Mouse (Mus musculus) neural tube, embryonic 15.5 days (tissue): ENCODE results near the gene Fbln5. TPM values are rescaled to one million over a fixed set of nuclear protein-coding genes. Genes with fewer than 3 reads are reported as not detected.

ENCODE experiments used
- ATAC-seq: fragments of 200-750 bp; cut with Nextera tagmentation; 2 replicates; pipeline ENCODE4 v1.8.0; 2017; ENCODE audit warnings: mild to moderate bottlenecking, moderate TSS enrichment, moderate library complexity; ENCODE audit not compliant: low FRiP score
- H3K27ac ChIP-seq: fragments of 300-500 bp; sonication (generic); replicated peaks from 2 replicates; pipeline ENCODE4 v1.5.1; 2015; ENCODE audit warnings: mild to moderate bottlenecking, inconsistent platforms
- H3K27me3 ChIP-seq: fragments of 300-500 bp; sonication (generic); replicated peaks from 2 replicates; pipeline ENCODE4 v1.6.1; 2015; ENCODE audit warnings: inconsistent platforms
- H3K36me3 ChIP-seq: fragments of 300-500 bp; sonication (generic); 2 replicates; pipeline ENCODE4 v1.6.1; 2015; ENCODE audit warnings: inconsistent platforms
- H3K4me1 ChIP-seq: fragments of 300-500 bp; sonication (generic); 2 replicates; pipeline ENCODE4 v1.6.1; 2015; ENCODE audit warnings: inconsistent platforms
- H3K4me2 ChIP-seq: fragments of 300-500 bp; sonication (generic); 2 replicates; pipeline ENCODE4 v1.6.1; 2015; ENCODE audit warnings: inconsistent platforms, mild to moderate bottlenecking, moderate library complexity
- H3K4me3 ChIP-seq: fragments of 300-500 bp; sonication (generic); replicated peaks from 2 replicates; pipeline ENCODE4 v1.5.1; 2015; ENCODE audit warnings: mild to moderate bottlenecking, inconsistent platforms
- H3K9ac ChIP-seq: fragments of 300-500 bp; sonication (generic); replicated peaks from 2 replicates; pipeline ENCODE4 v1.6.1; 2015; ENCODE audit warnings: mild to moderate bottlenecking, inconsistent platforms
- H3K9me3 ChIP-seq: fragments of 300-500 bp; sonication (generic); replicated peaks from 2 replicates; pipeline ENCODE4 v1.6.1; 2016; ENCODE audit warnings: inconsistent platforms
- WGBS: fragments of 180-500 bp; shearing (Covaris S2); methylation state at CpG from one replicate; pipeline ENCODE4 v1.1.7; 2015; ENCODE audit warnings: mixed read lengths; 5-methylcytosine and 5-hydroxymethylcytosine counted together
- polyA plus RNA-seq: library from polyadenylated mRNA; unstranded; fragments of >200 nt; fragmentation: Nextera tagmentation; extraction: Ambion mirVana; gene quantifications from 2 replicates; pipeline ENCODE4 v1.2.1, GENCODE M21; 2015

Gene Fbln5
- polyA plus RNA-seq, 1 experiment from 2014 or later = 17.2 TPM

GRCm38 (mm10) chr12:101740486-101740885, 78.4 kb downstream of the Fbln5 start:
- no peaks in the 10 kb centered on the region for H3K9me3 ChIP-seq
- H3K4me2 ChIP-seq = no peak overlapping the region
- H3K9ac ChIP-seq = no peak overlapping the region
- H3K36me3 ChIP-seq = no peaks in the 10 kb centered on the region
- no peaks in the 10 kb centered on the region for H3K4me1 ChIP-seq
- 80% methylated on average over 2 of the region's 2 CpGs for WGBS
- no peak for ATAC-seq
- no peaks in the 10 kb centered on the region for H3K27me3 ChIP-seq
- H3K4me3 ChIP-seq = no peak overlapping the region
- H3K27ac ChIP-seq = no peak overlapping the region

- Histone ChIP-seq H3K36me3 (no peaks in the 10 kb centered on the region), H3K9me3 (no peaks in the 10 kb centered on the region), H3K27ac (no peak overlapping the region), H3K9ac (no peak overlapping the region), H3K4me3 (no peak overlapping the region), H3K27me3 (no peaks in the 10 kb centered on the region), H3K4me1 (no peaks in the 10 kb centered on the region), H3K4me2 (no peak overlapping the region)
- ATAC-seq = no peak
- WGBS = 79% methylated on average over 2 of the region's 2 CpGs
Observed at GRCm38 (mm10) chr12:101740045-101740444, 78.8 kb downstream of the Fbln5 start.

GRCm38 (mm10) chr12:101718755-101719150, 100.1 kb downstream of the Fbln5 start:
- no peaks in the 10 kb centered on the region for H3K9me3 ChIP-seq
- peak overlapping the region; percentile 77 for H3K4me3 ChIP-seq
- H3K4me2 ChIP-seq = peak overlapping the region; percentile 99
- 2% methylated on average over 9 of the region's 9 CpGs for WGBS
- no peaks in the 10 kb centered on the region for H3K36me3 ChIP-seq
- peak; percentile 71 for ATAC-seq
- H3K27ac ChIP-seq = no peak overlapping the region
- 0 out of 2 replicates have a peak, but pooled peaks cover 6% of the 10 kb centered on the region for H3K27me3 ChIP-seq
- peak overlapping the region; percentile 53; the same call in 1 of the 2 replicates for H3K9ac ChIP-seq
- peaks cover 5% of the 10 kb centered on the region; the same call in 1 of the 2 replicates for H3K4me1 ChIP-seq

GRCm38 (mm10) chr12:101718054-101718754, 100.7 kb downstream of the Fbln5 start, which contains the start of gene Tc2n:
TSS of gene Tc2n (minus strand) at chr12:101718523.
- ATAC-seq = peak; percentile 96
- 0 out of 2 replicates have a peak, but pooled peaks cover 6% of the 10 kb centered on the region for H3K27me3 ChIP-seq
- under 1% methylated on average over 67 of the region's 75 CpGs for WGBS

GRCm38 (mm10) chr12:101699176-101699575, 119.7 kb downstream of the Fbln5 start:
- H3K4me2 ChIP-seq = no peak overlapping the region
- H3K4me1 ChIP-seq = no peaks in the 10 kb centered on the region
- no peak overlapping the region for H3K4me3 ChIP-seq
- H3K9ac ChIP-seq = no peak overlapping the region
- ATAC-seq = no peak
- H3K9me3 ChIP-seq = no peaks in the 10 kb centered on the region
- H3K27me3 ChIP-seq = no peaks in the 10 kb centered on the region
- H3K27ac ChIP-seq = no peak overlapping the region
- H3K36me3 ChIP-seq = no peaks in the 10 kb centered on the region
- whole genome bisulfite sequencing = 79% methylated on average over 3 of the region's 3 CpGs

More at GRCm38 (mm10) chr12:101718054-101718754, 100.7 kb downstream of the Fbln5 start, which contains the start of gene Tc2n:
- Histone ChIP-seq H3K4me1 (peaks cover 5% of the 10 kb centered on the region; the same call in 1 of the 2 replicates), H3K36me3 (no peaks in the 10 kb centered on the region), H3K4me2 (peak within 1 kb of the TSS; percentile 99), H3K4me3 (peak within 1 kb of the TSS; percentile 77), H3K9me3 (no peaks in the 10 kb centered on the region), H3K27ac (no peak within 1 kb of the TSS), H3K9ac (peak within 1 kb of the TSS; percentile 53)

Other genes starting within 250 kb of the Fbln5 start
- gene Tc2n, start 100.5 kb downstream of the Fbln5 start, polyA plus RNA-seq = 0.23 and 0.59 TPM in 2 replicates
- gene Trip11, start 94.2 kb upstream of the Fbln5 start, polyA plus RNA-seq = 23.8 and 25.0 TPM in 2 replicates
- 9.8 and 12.5 TPM in 2 replicates for gene Atxn3, start 139.2 kb upstream of the Fbln5 start, polyA plus RNA-seq
- 28.9 and 29.0 TPM in 2 replicates for gene Cpsf2, start 156.9 kb upstream of the Fbln5 start, polyA plus RNA-seq